Mouse (Mus musculus) CD4-positive, CD25-positive, alpha-beta regulatory T cell, adult 2 months (primary cell): ENCODE results near the gene Ppfia2.

Experiments used
- DNase-seq: peaks from one replicate; pipeline ENCODE4 v3.0.0-alpha.2; 2012; ENCODE audit warnings: low read depth, low spot score

Gene Ppfia2

GRCm38 (mm10) chr10:106469855-106470532 is at the start of gene Ppfia2:
TSS of gene Ppfia2 (plus strand) at chr10:106470339.
- DNase-seq = no peak

- no peak for DNase-seq
Measured at GRCm38 (mm10) chr10:106468956-106469721, 1.0 kb upstream of the Ppfia2 start.

- DNase-seq = no peak
Measured at GRCm38 (mm10) chr10:106470533-106471205, 530 bp downstream of the Ppfia2 start.

GRCm38 (mm10) chr10:106509281-106510165 is 39.4 kb downstream of the Ppfia2 start:
- DNase-seq = no peak

- no peak for DNase-seq
Measured at GRCm38 (mm10) chr10:106566036-106566435, 95.9 kb downstream of the Ppfia2 start.

GRCm38 (mm10) chr10:106585026-106585425 is 114.9 kb downstream of the Ppfia2 start:
- no peak for DNase-seq

- DNase-seq = no peak
Measured at GRCm38 (mm10) chr10:106585476-106586080, 115.4 kb downstream of the Ppfia2 start.

- no peak for DNase-seq
Measured at GRCm38 (mm10) chr10:106587817-106588216, 117.7 kb downstream of the Ppfia2 start.

- no peak for DNase-seq
Measured at GRCm38 (mm10) chr10:106590944-106591343, 120.8 kb downstream of the Ppfia2 start.

- no peak for DNase-seq
Measured at GRCm38 (mm10) chr10:106596976-106597375, 126.8 kb downstream of the Ppfia2 start.

GRCm38 (mm10) chr10:106603319-106603898 is 133.3 kb downstream of the Ppfia2 start:
- no peak for DNase-seq

- DNase-seq = no peak
Measured at GRCm38 (mm10) chr10:106609177-106609981, 139.2 kb downstream of the Ppfia2 start.

- DNase-seq = no peak
Measured at GRCm38 (mm10) chr10:106610222-106610621, 140.1 kb downstream of the Ppfia2 start.

- DNase-seq = no peak
Measured at GRCm38 (mm10) chr10:106618194-106618593, 148.1 kb downstream of the Ppfia2 start.

GRCm38 (mm10) chr10:106620952-106621351 is 150.8 kb downstream of the Ppfia2 start:
- DNase-seq = no peak

GRCm38 (mm10) chr10:106623342-106623741 is 153.2 kb downstream of the Ppfia2 start:
- no peak for DNase-seq

GRCm38 (mm10) chr10:106632171-106632935 is 162.2 kb downstream of the Ppfia2 start:
- DNase-seq = no peak

- DNase-seq = no peak
Measured at GRCm38 (mm10) chr10:106633898-106634297, 163.8 kb downstream of the Ppfia2 start.

GRCm38 (mm10) chr10:106652276-106652675 is 182.1 kb downstream of the Ppfia2 start:
- no peak for DNase-seq
